Mouse (Mus musculus): ENCODE measurements around the gene Tas2r143.

DNA sequence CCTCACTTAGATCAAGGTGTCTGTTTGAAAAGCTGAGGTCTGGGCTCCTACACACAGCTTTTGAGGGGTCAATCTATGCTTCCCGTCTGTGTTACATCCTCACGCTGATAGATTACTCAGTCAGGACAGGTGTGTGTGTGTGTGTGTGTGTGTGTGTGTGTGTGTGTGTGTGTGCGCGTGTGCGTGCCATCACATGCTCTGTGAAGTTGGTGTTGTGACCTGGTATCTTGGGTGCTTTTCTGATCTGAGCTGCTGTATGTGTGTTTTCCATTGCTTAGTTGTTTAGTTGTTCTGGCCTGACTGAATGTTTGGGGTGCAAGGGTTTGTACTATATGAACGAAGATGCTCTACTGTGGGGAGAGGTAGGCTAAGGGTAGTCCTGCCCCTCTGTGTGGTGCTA, 44.7 kb upstream of the Tas2r143 start:
- no peak for TF ChIP-seq CTCF (IDR thresholded peaks at IDR 0.05; ENCODE audit: low read depth, low read length)
- TF ChIP-seq POLR2A (IDR thresholded peaks at IDR 0.05; ENCODE audit: insufficient read depth, low read length): no peak
- no peak for TF ChIP-seq EP300 (IDR thresholded peaks at IDR 0.05; ENCODE audit: insufficient read depth, low read depth, low read length)

Data from ES-Bruce4 (cell line).